ENCODE assay signal across 8 mouse cellular contexts in the genomic region with DNA sequence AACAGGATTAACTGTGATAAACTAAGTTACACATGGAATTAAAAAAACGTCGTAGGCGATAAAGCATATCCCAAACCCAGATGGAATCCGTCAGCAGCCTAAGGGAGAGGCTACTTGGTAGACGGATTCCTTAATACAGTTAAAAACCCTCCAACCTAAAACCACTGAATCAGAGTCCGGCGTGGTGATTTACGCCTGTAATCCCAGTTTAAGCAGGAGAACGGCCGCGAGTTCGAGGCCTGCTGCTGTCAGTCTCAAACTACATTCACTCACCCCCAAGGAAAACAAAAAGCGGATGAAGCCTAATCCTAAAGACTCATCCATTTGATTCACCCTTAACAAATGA. TPM values are rescaled to one million over a fixed set of nuclear protein-coding genes. Genes with fewer than 3 reads are reported as not detected.
DNase-seq lines count a peak whose midpoint lies in the region; ATAC-seq and TF ChIP-seq lines count a peak whose summit lies in the region.

No protein-coding gene starts in this region.

- no peak for TF ChIP-seq CTCF in thymus, adult 2 months (IDR thresholded peaks at IDR 0.05; ENCODE audit: borderline replicate concordance, control insufficient read depth, extremely low read depth, insufficient read depth, low read length, poor library complexity)
- no peak for TF ChIP-seq CTCF in heart, postnatal 0 days (IDR thresholded peaks at IDR 0.05; ENCODE audit: low read depth)

- intact Hi-C loops in gastrocnemius, postnatal 36 days (cut with DNase I), result loop anchor here (10.0 kb wide), 1 partner anchor 222 kb away; no protein-coding TSS in a partner anchor

- H3K4me2 ChIP-seq in heart, postnatal 0 days (ENCODE audit: low read depth, low read length), result peak overlapping the region; percentile 79
- peak overlapping the region; percentile 63 for H3K4me2 ChIP-seq in midbrain, embryonic 14.5 days (ENCODE audit: low read length)

- peak overlapping the region; percentile 58; the same call in 1 of the 2 replicates for H3K9ac ChIP-seq in heart, postnatal 0 days (replicated peaks; ENCODE audit: low read depth, low read length)
- no peak overlapping the region; the same call in 1 of the 2 replicates for H3K9ac ChIP-seq in midbrain, embryonic 14.5 days (replicated peaks; ENCODE audit: low read length)

- TF ChIP-seq EP300 in heart, postnatal 0 days (IDR thresholded peaks at IDR 0.05; ENCODE audit: low read depth), result no peak

- H3K4me3 ChIP-seq in thymus, adult 2 months (ENCODE audit: control insufficient read depth, insufficient read depth, low read length), result peak overlapping the region; percentile 33
- H3K4me3 ChIP-seq in heart, postnatal 0 days (ENCODE audit: low read depth, low read length), result peak overlapping the region; percentile 49
- H3K4me3 ChIP-seq in limb, embryonic 10.5 days, result peak overlapping the region; percentile 60
- H3K4me3 ChIP-seq in midbrain, embryonic 14.5 days (replicated peaks; ENCODE audit: low read depth, low read length), result peak overlapping the region; percentile 41

- ATAC-seq in heart, postnatal 0 days (ENCODE audit: insufficient read depth, low read depth), result no peak
- ATAC-seq in midbrain, embryonic 14.5 days (ENCODE audit: low FRiP score, low TSS enrichment), result no peak
- no peak for ATAC-seq in inflammation-experienced regulatory T-cells, adult 6 months

- H3K4me1 ChIP-seq in thymus, adult 2 months (replicated peaks; ENCODE audit: control insufficient read depth, insufficient read depth, low read length), result 0 out of 2 replicates have a peak, but pooled peaks cover 2% of the 10 kb centered on the region
- no peaks in the 10 kb centered on the region for H3K4me1 ChIP-seq in heart, postnatal 0 days (ENCODE audit: control insufficient read depth, insufficient read depth)
- 0 out of 2 replicates have a peak, but pooled peaks cover 5% of the 10 kb centered on the region for H3K4me1 ChIP-seq in limb, embryonic 10.5 days
- peaks cover 2% of the 10 kb centered on the region; the same call in 1 of the 2 replicates for H3K4me1 ChIP-seq in midbrain, embryonic 14.5 days (ENCODE audit: control insufficient read depth, insufficient read depth, low read length)

- WGBS in thymus, adult 2 months, result 7% methylated on average over 13 of the region's 13 CpGs
- WGBS in heart, postnatal 0 days, result 10% methylated on average over 13 of the region's 13 CpGs
- WGBS in limb, embryonic 10.5 days, result 2% methylated on average over 13 of the region's 13 CpGs
- 4% methylated on average over 13 of the region's 13 CpGs for WGBS in midbrain, embryonic 14.5 days

- no peak overlapping the region for H3K27ac ChIP-seq in thymus, adult 2 months (ENCODE audit: control insufficient read depth, insufficient read depth, low read length)
- peak overlapping the region; percentile 35; the same call in 1 of the 2 replicates for H3K27ac ChIP-seq in heart, postnatal 0 days (ENCODE audit: low read depth)
- H3K27ac ChIP-seq in limb, embryonic 10.5 days, result peak overlapping the region; percentile 85
- no peak overlapping the region for H3K27ac ChIP-seq in midbrain, embryonic 14.5 days (replicated peaks; ENCODE audit: low read depth, low read length)

- H3K27me3 ChIP-seq in thymus, adult 2 months (ENCODE audit: control insufficient read depth, insufficient read depth, low read length), result no peaks in the 10 kb centered on the region
- no peaks in the 10 kb centered on the region for H3K27me3 ChIP-seq in heart, postnatal 0 days (ENCODE audit: control insufficient read depth, insufficient read depth, low read length)
- peaks cover 17% of the 10 kb centered on the region for H3K27me3 ChIP-seq in limb, embryonic 10.5 days (ENCODE audit: low read depth, poor library complexity, severe bottlenecking)
- no peaks in the 10 kb centered on the region for H3K27me3 ChIP-seq in midbrain, embryonic 14.5 days (ENCODE audit: control insufficient read depth, insufficient read depth, low read length)

- TF ChIP-seq POLR2A in thymus, adult 2 months (IDR thresholded peaks at IDR 0.05; ENCODE audit: control insufficient read depth, extremely low read depth, insufficient read depth, low read length, poor library complexity), result no peak

- H3K9me3 ChIP-seq in heart, postnatal 0 days (replicated peaks; ENCODE audit: control insufficient read depth, low read length), result no peaks in the 10 kb centered on the region
- no peaks in the 10 kb centered on the region for H3K9me3 ChIP-seq in limb, embryonic 10.5 days (replicated peaks)
- H3K9me3 ChIP-seq in midbrain, embryonic 14.5 days (ENCODE audit: control insufficient read depth, low read length), result no peaks in the 10 kb centered on the region

- H3K36me3 ChIP-seq in thymus, adult 2 months (ENCODE audit: control insufficient read depth, insufficient read depth, low read length), result no peaks in the 10 kb centered on the region
- H3K36me3 ChIP-seq in heart, postnatal 0 days (replicated peaks; ENCODE audit: control insufficient read depth, insufficient read depth, low read length), result no peaks in the 10 kb centered on the region
- no peaks in the 10 kb centered on the region for H3K36me3 ChIP-seq in limb, embryonic 10.5 days
- H3K36me3 ChIP-seq in midbrain, embryonic 14.5 days (ENCODE audit: control insufficient read depth, insufficient read depth, low read length), result no peaks in the 10 kb centered on the region

- DNase-seq in thymus, adult 2 months, result no peak
- DNase-seq in thymus, adult 18-20 months, result no peak
- peak; percentile 35 for DNase-seq in embryo, embryonic 10 days (ENCODE audit: low spot score)
- DNase-seq in heart, postnatal 0 days (ENCODE audit: low spot score), result no peak
- DNase-seq in limb, embryonic 10.5 days (ENCODE audit: low spot score), result no peak
- DNase-seq in midbrain, embryonic 14.5 days, result no peak
- no peak for DNase-seq in gastrocnemius, postnatal 36 days

RNA-seq across cellular contexts. Expression of gene Zcchc13, which starts 7.5 kb away (rescaled TPM):
- 0.12 TPM in 1 of 2 replicates, not detected in the other for polyA plus RNA-seq in thymus, adult 2 months (2012; rRNA removed)
- not detected in 2 replicates for total RNA-seq in heart, postnatal 0 days (2014; rRNA removed; ENCODE audit: low replicate concordance)
- polyA plus RNA-seq in heart, postnatal 0 days (2015; fragmentation: Nextera tagmentation; extraction: Ambion mirVana), result not detected in 2 replicates
- polyA plus RNA-seq in limb, embryonic 10.5 days (2016; fragmentation: Nextera tagmentation; extraction: Ambion mirVana), result not detected in 2 replicates
- polyA plus RNA-seq in midbrain, embryonic 14.5 days (2014; fragmentation: Nextera tagmentation; extraction: Ambion mirVana), result not detected in 2 replicates
- total RNA-seq in gastrocnemius, postnatal 36 days (2021), result not detected
- polyA plus RNA-seq in inflammation-experienced regulatory T-cells, adult 6 months (2017; shearing (Covaris generic)), result not detected

Comparison
In these comparisons a context has a peak if more than half of its experiments do, and no peak if none do; other contexts are left out.
1. H3K27ac ChIP-seq: peak in heart, postnatal 0 days (single experiment) and limb, embryonic 10.5 days (single experiment); none in thymus, adult 2 months (single experiment) and midbrain, embryonic 14.5 days (single experiment).
2. Peak in every context shown above with its lines, with median percentiles within 50 percentile points of each other: H3K4me3 ChIP-seq.